Mouse (Mus musculus) heart, embryonic 12.5 days (tissue): ENCODE measurements at regions not wholly inside any gene's neighbourhood (a gene's known extent, or its start where the extent isn't known, plus 50 kb on each side); places are given as distances from the start of the nearest gene placed in this dataset.

Experiments used
- ATAC-seq: fragments of 200-750 bp; cut with Nextera tagmentation; 2 replicates; pipeline ENCODE4 v1.8.0; 2017; ENCODE audit warnings: moderate TSS enrichment, moderate library complexity; ENCODE audit not compliant: insufficient number of reproducible peaks, low FRiP score
- H3K27ac ChIP-seq: fragments of 300-500 bp; sonication (generic); 2 replicates; pipeline ENCODE4 v1.5.1; 2016; ENCODE audit warnings: mild to moderate bottlenecking, moderate library complexity; ENCODE audit not compliant: poor library complexity, severe bottlenecking
- H3K27me3 ChIP-seq: fragments of 300-500 bp; sonication (generic); replicated peaks from 2 replicates; pipeline ENCODE4 v1.6.1; 2016; ENCODE audit warnings: mild to moderate bottlenecking, moderate library complexity
- H3K36me3 ChIP-seq: fragments of 300-500 bp; sonication (generic); 2 replicates; pipeline ENCODE4 v1.6.1; 2016; ENCODE audit warnings: mild to moderate bottlenecking, moderate library complexity
- H3K4me1 ChIP-seq: fragments of 300-500 bp; sonication (generic); replicated peaks from 2 replicates; pipeline ENCODE4 v1.6.1; 2016; ENCODE audit warnings: mild to moderate bottlenecking
- H3K4me2 ChIP-seq: fragments of 300-500 bp; sonication (generic); 2 replicates; pipeline ENCODE4 v1.6.1; 2016; ENCODE audit warnings: mild to moderate bottlenecking, moderate library complexity
- H3K4me3 ChIP-seq: fragments of 300-500 bp; sonication (generic); 2 replicates; pipeline ENCODE4 v1.5.1; 2016; ENCODE audit warnings: mild to moderate bottlenecking
- H3K9ac ChIP-seq: fragments of 300-500 bp; sonication (generic); 2 replicates; pipeline ENCODE4 v1.6.1; 2016; ENCODE audit warnings: mild to moderate bottlenecking, moderate library complexity
- H3K9me3 ChIP-seq: fragments of 300-500 bp; sonication (generic); replicated peaks from 2 replicates; pipeline ENCODE4 v1.6.1; 2016; ENCODE audit warnings: mild to moderate bottlenecking, moderate library complexity
- WGBS: fragments of 180-500 bp; shearing (Covaris S2); methylation state at CpG from one replicate; pipeline ENCODE4 v1.1.7; 2016; 5-methylcytosine and 5-hydroxymethylcytosine counted together

GRCm38 (mm10) chr12:110203271-110204014 lies 75.4 kb upstream of the Dio3 start:
- no peaks in the 10 kb centered on the region for H3K36me3 ChIP-seq
- H3K4me3 ChIP-seq = no peak overlapping the region
- no peak overlapping the region for H3K9ac ChIP-seq
- no peak overlapping the region for H3K27ac ChIP-seq
- no peak for ATAC-seq
- 0 out of 2 replicates have a peak, but pooled peaks cover 7% of the 10 kb centered on the region for H3K4me1 ChIP-seq
- WGBS = 67% methylated on average over 13 of the region's 13 CpGs
- peaks cover 24% of the 10 kb centered on the region for H3K27me3 ChIP-seq
- H3K9me3 ChIP-seq = no peaks in the 10 kb centered on the region
- H3K4me2 ChIP-seq = no peak overlapping the region

- H3K9me3 ChIP-seq = no peaks in the 10 kb centered on the region
- 0 out of 2 replicates have a peak, but pooled peaks cover 7% of the 10 kb centered on the region for H3K4me1 ChIP-seq
- no peak overlapping the region for H3K4me2 ChIP-seq
- H3K4me3 ChIP-seq = no peak overlapping the region
- H3K27me3 ChIP-seq = peaks cover 32% of the 10 kb centered on the region
- WGBS = 43% methylated on average over 6 of the region's 6 CpGs
- no peak overlapping the region for H3K27ac ChIP-seq
- peak; percentile 91 for ATAC-seq
- H3K9ac ChIP-seq = no peak overlapping the region
- no peaks in the 10 kb centered on the region for H3K36me3 ChIP-seq
Observed at GRCm38 (mm10) chr12:110204246-110204989, 74.5 kb upstream of the Dio3 start.

- Histone ChIP-seq H3K4me2 (no peak overlapping the region), H3K4me1 (0 out of 2 replicates have a peak, but pooled peaks cover 7% of the 10 kb centered on the region), H3K27me3 (peaks cover 38% of the 10 kb centered on the region), H3K27ac (no peak overlapping the region), H3K9me3 (no peaks in the 10 kb centered on the region), H3K4me3 (no peak overlapping the region), H3K9ac (no peak overlapping the region), H3K36me3 (no peaks in the 10 kb centered on the region)
- no peak for ATAC-seq
- 54% methylated on average over 5 of the region's 5 CpGs for WGBS
Observed at GRCm38 (mm10) chr12:110206271-110206670, 72.6 kb upstream of the Dio3 start.

- Histone ChIP-seq H3K27me3 (peaks cover 34% of the 10 kb centered on the region), H3K27ac (no peak overlapping the region)
- no peak for ATAC-seq
Observed at GRCm38 (mm10) chr12:110206812-110207211, 72.1 kb upstream of the Dio3 start.

GRCm38 (mm10) chr12:110207246-110207852 lies 71.5 kb upstream of the Dio3 start:
- no peak overlapping the region for H3K4me3 ChIP-seq
- H3K9me3 ChIP-seq = no peaks in the 10 kb centered on the region
- H3K4me2 ChIP-seq = no peak overlapping the region; the same call in 1 of the 2 replicates
- H3K27me3 ChIP-seq = peaks cover 34% of the 10 kb centered on the region
- H3K27ac ChIP-seq = no peak overlapping the region
- H3K9ac ChIP-seq = no peak overlapping the region
- WGBS = 47% methylated on average over 9 of the region's 9 CpGs
- ATAC-seq = no peak
- H3K36me3 ChIP-seq = no peaks in the 10 kb centered on the region
- 0 out of 2 replicates have a peak, but pooled peaks cover 7% of the 10 kb centered on the region for H3K4me1 ChIP-seq

More at GRCm38 (mm10) chr12:110206812-110207211, 72.1 kb upstream of the Dio3 start:
- Histone ChIP-seq H3K4me2 (no peak overlapping the region; the same call in 1 of the 2 replicates), H3K9ac (no peak overlapping the region), H3K36me3 (no peaks in the 10 kb centered on the region), H3K9me3 (no peaks in the 10 kb centered on the region), H3K4me3 (no peak overlapping the region), H3K4me1 (0 out of 2 replicates have a peak, but pooled peaks cover 7% of the 10 kb centered on the region)
- 10% methylated on average over 6 of the region's 6 CpGs for WGBS

- Histone ChIP-seq H3K4me3 (no peak overlapping the region), H3K4me1 (no peaks in the 10 kb centered on the region), H3K9me3 (no peaks in the 10 kb centered on the region), H3K36me3 (no peaks in the 10 kb centered on the region), H3K4me2 (no peak overlapping the region), H3K27me3 (peaks cover 31% of the 10 kb centered on the region), H3K9ac (no peak overlapping the region), H3K27ac (no peak overlapping the region)
- ATAC-seq = no peak
- WGBS = 68% methylated on average over 4 of the region's 4 CpGs
Observed at GRCm38 (mm10) chr12:110212716-110213115, 66.2 kb upstream of the Dio3 start.

- Histone ChIP-seq H3K36me3 (no peaks in the 10 kb centered on the region), H3K27me3 (peaks cover 25% of the 10 kb centered on the region), H3K9ac (no peak overlapping the region), H3K9me3 (no peaks in the 10 kb centered on the region), H3K4me3 (no peak overlapping the region), H3K4me1 (no peaks in the 10 kb centered on the region), H3K4me2 (no peak overlapping the region), H3K27ac (no peak overlapping the region)
- 34% methylated on average over 8 of the region's 8 CpGs for WGBS
- ATAC-seq = no peak
Observed at GRCm38 (mm10) chr12:110214833-110215232, 64.0 kb upstream of the Dio3 start.

DNA sequence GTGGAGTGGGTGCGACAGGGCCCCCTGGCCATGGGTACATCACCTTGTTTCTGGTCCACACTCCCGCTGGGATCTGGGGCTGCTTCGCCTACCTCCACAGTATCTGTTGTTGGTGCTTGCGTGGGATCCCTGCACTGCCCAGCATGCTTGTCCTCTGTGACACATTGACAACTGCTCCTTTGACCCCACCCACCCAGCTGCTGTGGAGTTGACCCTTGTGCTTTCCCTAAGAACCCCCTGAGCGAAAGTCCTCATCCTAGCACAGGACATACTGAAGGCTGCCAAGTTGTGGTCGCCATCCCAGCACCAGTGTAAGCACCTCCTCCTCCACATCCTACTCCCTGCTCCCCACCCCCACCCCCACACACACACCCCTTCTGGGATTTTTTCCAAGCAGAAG lies 63.6 kb upstream of the Dio3 start:
- peaks cover 21% of the 10 kb centered on the region; the same call in 1 of the 2 replicates for H3K27me3 ChIP-seq
- H3K9me3 ChIP-seq = no peaks in the 10 kb centered on the region
- H3K4me1 ChIP-seq = no peaks in the 10 kb centered on the region
- no peaks in the 10 kb centered on the region for H3K36me3 ChIP-seq
- no peak overlapping the region for H3K4me2 ChIP-seq
- no peak for ATAC-seq
- no peak overlapping the region for H3K27ac ChIP-seq
- WGBS = 59% methylated on average over 6 of the region's 6 CpGs
- no peak overlapping the region for H3K9ac ChIP-seq
- no peak overlapping the region for H3K4me3 ChIP-seq

- Histone ChIP-seq H3K4me1 (no peaks in the 10 kb centered on the region), H3K9me3 (no peaks in the 10 kb centered on the region), H3K9ac (no peak overlapping the region), H3K27ac (no peak overlapping the region), H3K4me2 (no peak overlapping the region), H3K27me3 (peaks cover 38% of the 10 kb centered on the region), H3K36me3 (no peaks in the 10 kb centered on the region), H3K4me3 (no peak overlapping the region)
- ATAC-seq = no peak
- WGBS = 78% methylated on average over 8 of the region's 8 CpGs
Observed at GRCm38 (mm10) chr12:110219750-110220149, 59.1 kb upstream of the Dio3 start.

- Histone ChIP-seq H3K4me1 (no peaks in the 10 kb centered on the region), H3K36me3 (no peaks in the 10 kb centered on the region), H3K4me2 (no peak overlapping the region), H3K27me3 (peaks cover 39% of the 10 kb centered on the region), H3K9ac (no peak overlapping the region), H3K9me3 (no peaks in the 10 kb centered on the region), H3K4me3 (no peak overlapping the region), H3K27ac (no peak overlapping the region)
- ATAC-seq = no peak
- WGBS = 64% methylated on average over 8 of the region's 8 CpGs
Observed at GRCm38 (mm10) chr12:110220516-110220915, 58.4 kb upstream of the Dio3 start.

GRCm38 (mm10) chr12:110221184-110221583 lies 57.7 kb upstream of the Dio3 start:
- H3K4me3 ChIP-seq = no peak overlapping the region
- H3K4me1 ChIP-seq = no peaks in the 10 kb centered on the region
- peaks cover 42% of the 10 kb centered on the region for H3K27me3 ChIP-seq
- no peaks in the 10 kb centered on the region for H3K36me3 ChIP-seq
- no peak for ATAC-seq
- no peaks in the 10 kb centered on the region for H3K9me3 ChIP-seq
- no peak overlapping the region for H3K9ac ChIP-seq
- no peak overlapping the region for H3K27ac ChIP-seq
- WGBS = 39% methylated on average over 4 of the region's 4 CpGs
- H3K4me2 ChIP-seq = no peak overlapping the region
